17 mouse cellular contexts compared by ENCODE assay signal in the genomic region with DNA sequence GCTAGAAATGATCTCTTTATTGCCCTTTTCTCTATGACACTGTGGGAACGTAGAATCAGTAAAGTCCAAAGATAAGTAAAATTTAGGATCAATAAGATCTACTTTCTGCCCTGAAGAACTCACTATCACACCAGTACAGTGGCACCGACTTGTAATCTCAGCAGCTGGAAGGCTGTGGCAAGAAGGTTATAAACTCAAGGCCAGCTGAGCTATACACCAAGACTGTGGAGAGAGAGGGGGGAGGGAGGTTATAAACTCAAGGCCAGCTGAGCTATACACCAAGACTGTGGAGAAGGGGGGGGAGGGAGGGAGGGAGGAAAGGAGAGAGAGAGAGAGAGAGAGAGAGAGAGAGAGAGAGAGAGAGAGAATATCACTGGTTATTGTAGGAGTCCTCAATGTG.
"Had no signal": no experiment of that assay in that cellular context is flagged by ENCODE, and none has a peak within 500 bp of the region (broad histone marks: within the 10 kb centered on the region; RNA-seq: fewer than 3 reads in every experiment).

No protein-coding gene starts in this region.

- H3K9ac ChIP-seq: lung, embryonic 15.5 days; midbrain, embryonic 13.5 days; midbrain, embryonic 15.5 days; neural tube, embryonic 12.5 days; stomach, embryonic 15.5 days had no signal

- H3K4me1 ChIP-seq: lung, embryonic 15.5 days; megakaryocyte, embryonic 14.5 days; midbrain, embryonic 13.5 days; midbrain, embryonic 15.5 days; neural tube, embryonic 12.5 days; stomach, embryonic 15.5 days had no signal

- H3K9me3 ChIP-seq: lung, embryonic 15.5 days; megakaryocyte, embryonic 14.5 days; midbrain, embryonic 13.5 days; midbrain, embryonic 15.5 days; neural tube, embryonic 12.5 days; stomach, embryonic 15.5 days had no signal

- H3K4me3 ChIP-seq: lung, embryonic 15.5 days; megakaryocyte, embryonic 14.5 days; midbrain, embryonic 13.5 days; midbrain, embryonic 15.5 days; neural tube, embryonic 12.5 days; stomach, embryonic 15.5 days had no signal

- H3K27me3 ChIP-seq: megakaryocyte, embryonic 14.5 days; midbrain, embryonic 15.5 days; neural tube, embryonic 12.5 days; stomach, embryonic 15.5 days had no signal

- DNase-seq: lung, adult 2 months; lung, postnatal 14 days; lung, postnatal 36 days; right cerebral cortex, postnatal 14 days; thymus, adult 2 months; thymus, postnatal 25 days; thymus, postnatal 4 days had no signal

- H3K27ac ChIP-seq: lung, embryonic 15.5 days; macrophage; midbrain, embryonic 13.5 days; midbrain, embryonic 15.5 days; neural tube, embryonic 12.5 days; stomach, embryonic 15.5 days; stomach, postnatal 0 days had no signal

- H3K4me2 ChIP-seq: lung, embryonic 15.5 days; midbrain, embryonic 11.5 days; midbrain, embryonic 13.5 days; midbrain, embryonic 15.5 days; neural tube, embryonic 12.5 days; stomach, embryonic 15.5 days had no signal

- ATAC-seq: lung, postnatal 0 days; midbrain, embryonic 13.5 days; midbrain, embryonic 15.5 days had no signal

- H3K36me3 ChIP-seq: lung, embryonic 15.5 days; midbrain, embryonic 13.5 days; midbrain, embryonic 15.5 days; neural tube, embryonic 12.5 days; stomach, embryonic 15.5 days had no signal
